Comparison of ENCODE assay signal across 27 mouse cellular contexts in genomic region chr12:111864206-111864824, GRCm38 (mm10). TPM values are rescaled to one million over a fixed set of nuclear protein-coding genes. Genes with fewer than 3 reads are reported as not detected.
DNase-seq lines count a peak whose midpoint lies in the region; ATAC-seq and TF ChIP-seq lines count a peak whose summit lies in the region.
"Had no signal": no experiment of that assay in that cellular context is flagged by ENCODE, and none has a peak within 500 bp of the region (broad histone marks: within the 10 kb centered on the region; RNA-seq: fewer than 3 reads in every experiment).

No protein-coding gene starts in this region.

- no peak for TF ChIP-seq POLR2A in myocyte (IDR thresholded peaks at IDR 0.05; ENCODE audit: insufficient read length, low read depth)

- H3K9ac ChIP-seq in heart, embryonic 12.5 days: no peak overlapping the region
- H3K9ac ChIP-seq: forebrain, embryonic 13.5 days; hindbrain, embryonic 12.5 days; intestine, embryonic 15.5 days; limb, embryonic 15.5 days; liver, embryonic 13.5 days had no signal

- no peaks in the 10 kb centered on the region for H3K9me3 ChIP-seq in heart, embryonic 12.5 days (replicated peaks)
- H3K9me3 ChIP-seq: forebrain, embryonic 13.5 days; hindbrain, embryonic 12.5 days; intestine, embryonic 15.5 days; limb, embryonic 10.5 days; limb, embryonic 15.5 days; liver, embryonic 13.5 days; megakaryocyte, embryonic 14.5 days had no signal

- no peak for ATAC-seq in heart, embryonic 12.5 days (ENCODE audit: insufficient number of reproducible peaks, low FRiP score)
- ATAC-seq in CD4-positive, CD25-positive, alpha-beta regulatory T cell, adult 4 months: no peak
- no peak for ATAC-seq in megakaryocyte-erythroid progenitor cell, adult 5-6 weeks (replicated peaks; ENCODE audit: low FRiP score, low TSS enrichment, poor library complexity, severe bottlenecking)
- ATAC-seq: activated CD4-positive, CD25-positive, alpha-beta regulatory T cell, adult 4 months; forebrain, embryonic 13.5 days; hindbrain, postnatal 0 days; intestine, embryonic 15.5 days; lung, postnatal 0 days had no signal

- H3K27ac ChIP-seq in heart, embryonic 12.5 days (ENCODE audit: poor library complexity, severe bottlenecking): no peak overlapping the region
- H3K27ac ChIP-seq: forebrain, embryonic 13.5 days; hindbrain, embryonic 12.5 days; hindbrain, postnatal 0 days; intestine, embryonic 15.5 days; limb, embryonic 10.5 days; limb, embryonic 15.5 days; liver, embryonic 13.5 days had no signal

- H3K27me3 ChIP-seq in myocyte (ENCODE audit: control insufficient read depth, insufficient read depth, insufficient read length): no peaks in the 10 kb centered on the region
- H3K27me3 ChIP-seq in heart, embryonic 12.5 days (replicated peaks): no peaks in the 10 kb centered on the region
- H3K27me3 ChIP-seq: forebrain, embryonic 13.5 days; hindbrain, embryonic 12.5 days; intestine, embryonic 15.5 days; limb, embryonic 15.5 days; liver, embryonic 13.5 days; megakaryocyte, embryonic 14.5 days had no signal

- 88% methylated on average over 4 of the region's 4 CpGs for WGBS in heart, embryonic 12.5 days

- H3ac ChIP-seq in myocyte (ENCODE audit: control insufficient read depth, insufficient read length): no peak overlapping the region

- DNase-seq in 3T3-L1 (ENCODE audit: low read depth, low spot score): peak; percentile 91
- DNase-seq in Muller cell, postnatal 12 days (ENCODE audit: inconsistent ontology term): peak; percentile 42
- DNase-seq in adrenal gland, postnatal 14 days: peak; percentile 33
- DNase-seq: cerebellum, adult 11-12 months; cerebellum, adult 9-11 months; gastrocnemius, postnatal 14 days; heart, postnatal 36 days; kidney, adult 2 months; kidney, postnatal 36 days; liver, embryonic 13.5 days; lung, postnatal 4 days; midbrain, embryonic 14.5 days; thymus, adult 2 months; thymus, postnatal 36 days had no signal

- H3K4me2 ChIP-seq in myocyte (ENCODE audit: low read depth): peak overlapping the region; percentile 42
- no peak overlapping the region for H3K4me2 ChIP-seq in heart, embryonic 12.5 days
- H3K4me2 ChIP-seq: forebrain, embryonic 13.5 days; hindbrain, embryonic 12.5 days; intestine, embryonic 15.5 days; limb, embryonic 15.5 days; liver, embryonic 13.5 days had no signal

- no peak overlapping the region for H3K4me3 ChIP-seq in myocyte
- no peak overlapping the region for H3K4me3 ChIP-seq in heart, embryonic 12.5 days
- H3K4me3 ChIP-seq: forebrain, embryonic 13.5 days; hindbrain, embryonic 12.5 days; intestine, embryonic 15.5 days; limb, embryonic 10.5 days; limb, embryonic 15.5 days; liver, embryonic 13.5 days; megakaryocyte, embryonic 14.5 days had no signal

- no peaks in the 10 kb centered on the region for H3K79me2 ChIP-seq in myocyte (ENCODE audit: control insufficient read depth, insufficient read depth)

- peaks cover 5% of the 10 kb centered on the region for H3K36me3 ChIP-seq in myocyte (ENCODE audit: control insufficient read depth, insufficient read depth)
- peaks cover 38% of the 10 kb centered on the region for H3K36me3 ChIP-seq in heart, embryonic 12.5 days
- H3K36me3 ChIP-seq: limb, embryonic 10.5 days had no signal

- no peaks in the 10 kb centered on the region for H3K4me1 ChIP-seq in heart, embryonic 12.5 days (replicated peaks)
- H3K4me1 ChIP-seq: forebrain, embryonic 13.5 days; hindbrain, embryonic 12.5 days; intestine, embryonic 15.5 days; limb, embryonic 10.5 days; limb, embryonic 15.5 days; liver, embryonic 13.5 days had no signal

TF ChIP-seq in myocyte, 11 proteins besides CTCF, POLR2A, EP300 and RAD21:
- TF ChIP-seq MYOD1 (IDR thresholded peaks at IDR 0.05; ENCODE audit: control insufficient read depth in 1 of 3, insufficient read length in 2 of 3, low read depth in 2 of 3) (peak; percentile 31 to 54 (median 37)), MYOG (IDR thresholded peaks at IDR 0.05; ENCODE audit: control insufficient read depth in 1 of 3, insufficient read depth in 1 of 3, insufficient read length in 2 of 3, low read depth in 2 of 3) (no peak), MAX (IDR thresholded peaks at IDR 0.05; ENCODE audit: low read depth) (no peak), POLR2AphosphoS2 (IDR thresholded peaks at IDR 0.05; ENCODE audit: insufficient read length, low read depth) (no peak), TCF3 (IDR thresholded peaks at IDR 0.05; ENCODE audit: insufficient read length, low read depth) (no peak), CEBPB (IDR thresholded peaks at IDR 0.05; ENCODE audit: insufficient read depth, poor library complexity, severe bottlenecking) (no peak), USF1 (IDR thresholded peaks at IDR 0.05; ENCODE audit: low read depth) (no peak), REST (IDR thresholded peaks at IDR 0.05; ENCODE audit: insufficient read depth, insufficient read length) (no peak), SRF (IDR thresholded peaks at IDR 0.05; ENCODE audit: control insufficient read depth, insufficient read length, low read depth) (no peak), E2F4 (IDR thresholded peaks at IDR 0.05; ENCODE audit: insufficient read depth) (no peak), TCF12 (IDR thresholded peaks at IDR 0.05; ENCODE audit: insufficient read depth, poor library complexity, severe bottlenecking) (peak; percentile 32)

RNA-seq across cellular contexts. Expression of gene Ppp1r13b, which starts 43.6 kb away (rescaled TPM):
- 17.5 and 22.0 TPM in 2 replicates for total RNA-seq in adrenal gland, postnatal 14 days (2021)
- 7.4 TPM for polyA plus RNA-seq in myocyte (2012; fragmentation: generic; extraction: Trizol)
- 17.9 and 19.8 TPM in 2 replicates for polyA plus RNA-seq in heart, embryonic 12.5 days (2016; fragmentation: Nextera tagmentation; extraction: Ambion mirVana)
- 10 to 100 TPM; 10.7 to 15.1 TPM for polyA plus RNA-seq in CD4-positive, CD25-positive, alpha-beta regulatory T cell, adult 4 months (2017; shearing (Covaris generic))
- total RNA-seq in megakaryocyte-erythroid progenitor cell, adult 5-6 weeks (2014; fragmentation: Nextera tagmentation): 6.7 and 8.2 TPM in 2 replicates
- total RNA-seq in megakaryocyte-erythroid progenitor cell, adult 5-6 weeks (2017): 6.0 and 7.1 TPM in 2 replicates

RNA-seq across cellular contexts. Expression of gene Zfyve21, which starts 50.3 kb away (rescaled TPM):
- total RNA-seq in adrenal gland, postnatal 14 days (2021): 91.0 and 96.9 TPM in 2 replicates
- polyA plus RNA-seq in myocyte (2012; fragmentation: generic; extraction: Trizol): 77.7 TPM
- 70.6 and 71.9 TPM in 2 replicates for polyA plus RNA-seq in heart, embryonic 12.5 days (2016; fragmentation: Nextera tagmentation; extraction: Ambion mirVana)
- 1 to 10 TPM; 5.4 to 6.9 TPM for polyA plus RNA-seq in CD4-positive, CD25-positive, alpha-beta regulatory T cell, adult 4 months (2017; shearing (Covaris generic))
- 7.3 and 20.4 TPM in 2 replicates for total RNA-seq in megakaryocyte-erythroid progenitor cell, adult 5-6 weeks (2014; fragmentation: Nextera tagmentation)
- total RNA-seq in megakaryocyte-erythroid progenitor cell, adult 5-6 weeks (2017): 5.4 and 9.6 TPM in 2 replicates

RNA-seq across cellular contexts. Expression of gene Xrcc3, which starts 50.6 kb away (rescaled TPM):
- total RNA-seq in adrenal gland, postnatal 14 days (2021): 18.6 and 20.8 TPM in 2 replicates
- 4.9 TPM for polyA plus RNA-seq in myocyte (2012; fragmentation: generic; extraction: Trizol)
- 6.1 and 8.1 TPM in 2 replicates for polyA plus RNA-seq in heart, embryonic 12.5 days (2016; fragmentation: Nextera tagmentation; extraction: Ambion mirVana)
- 1 to 10 TPM; 3.8 to 4.7 TPM for polyA plus RNA-seq in CD4-positive, CD25-positive, alpha-beta regulatory T cell, adult 4 months (2017; shearing (Covaris generic))
- 32.1 and 34.7 TPM in 2 replicates for total RNA-seq in megakaryocyte-erythroid progenitor cell, adult 5-6 weeks (2014; fragmentation: Nextera tagmentation)
- 6.7 and 11.2 TPM in 2 replicates for total RNA-seq in megakaryocyte-erythroid progenitor cell, adult 5-6 weeks (2017)

Comparison
In these comparisons a context has a peak if more than half of its experiments do, and no peak if none do; other contexts are left out.
1. DNase-seq: peak in every context shown above with its lines; median percentile 91 in 3T3-L1; 42 in Muller cell, postnatal 12 days; 33 in adrenal gland, postnatal 14 days.